Mouse (Mus musculus): ENCODE data around the gene Tmem170. TPM values are rescaled to one million over a fixed set of nuclear protein-coding genes. Genes with fewer than 3 reads are reported as not detected.

Gene Tmem170
- polyA plus RNA-seq, 1 experiment, result 6.9 TPM

DNA sequence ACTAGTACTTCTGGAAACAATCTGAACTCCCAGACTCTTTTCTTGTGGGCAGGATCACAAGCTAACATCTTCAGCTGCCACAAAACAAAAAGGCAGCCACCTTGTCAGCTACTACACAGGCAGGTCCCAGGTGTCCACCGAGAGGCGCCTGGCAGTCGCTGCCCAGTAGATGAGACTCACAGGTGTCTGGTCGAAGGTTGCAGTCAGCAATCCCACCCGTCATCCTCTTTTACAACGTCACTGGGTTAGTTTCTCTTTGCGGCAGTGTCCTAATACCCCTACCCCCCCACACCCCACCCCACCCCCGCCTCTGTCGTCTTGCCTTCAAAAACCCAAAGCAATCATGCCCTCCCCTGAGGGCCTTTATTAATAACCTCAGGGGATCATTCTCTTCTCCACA is 792 bp downstream of the Tmem170 start:
- peak; percentile 37 for DNase-seq
- Histone ChIP-seq H3K27ac (ENCODE audit: insufficient read depth, low read depth, low read length) (peak overlapping the region; percentile 72; the same call in 1 of the 2 replicates), H3K27me3 (replicated peaks; ENCODE audit: control insufficient read depth, insufficient read depth, low read length) (no peaks in the 10 kb centered on the region), H3K4me1 (ENCODE audit: control insufficient read depth, insufficient read depth, low read length) (no peaks in the 10 kb centered on the region; the same call in 1 of the 2 replicates), H3K36me3 (ENCODE audit: control insufficient read depth, insufficient read depth, low read length) (no peaks in the 10 kb centered on the region), H3K4me3 (ENCODE audit: insufficient read depth, low read depth, low read length) (peak overlapping the region; percentile 67)
- 3% methylated on average over 9 of the region's 9 CpGs for WGBS
- TF ChIP-seq POLR2A (IDR thresholded peaks at IDR 0.05; ENCODE audit: low read depth, low read length), result no peak
- TF ChIP-seq CTCF (conservative IDR thresholded peaks at IDR 0.05; ENCODE audit: insufficient read depth, insufficient read length, low read depth, low read length), result no peak

DNA sequence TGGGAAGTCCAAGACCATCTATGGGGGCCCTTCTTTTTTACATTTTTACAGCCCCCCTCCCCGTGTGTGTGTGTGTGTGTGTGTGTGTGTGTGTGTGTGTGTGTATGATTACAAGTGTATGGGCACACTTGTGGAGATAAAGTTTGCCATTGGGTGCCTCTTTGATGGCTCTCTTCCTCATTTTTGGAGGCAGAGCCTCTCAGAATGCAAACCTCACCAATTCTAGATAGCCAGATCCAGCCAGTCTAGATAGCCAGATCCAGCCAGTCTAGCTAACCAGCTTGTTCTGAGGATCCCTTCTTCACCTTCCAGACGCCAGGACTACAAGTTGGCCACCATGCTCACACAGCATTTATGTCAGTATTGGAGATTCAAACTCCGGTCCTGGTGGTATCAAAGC is 5.3 kb downstream of the Tmem170 start:
- no peak overlapping the region for H3K27ac ChIP-seq (ENCODE audit: insufficient read depth, low read depth, low read length)
- no peaks in the 10 kb centered on the region; the same call in 1 of the 2 replicates for H3K4me1 ChIP-seq (ENCODE audit: control insufficient read depth, insufficient read depth, low read length)
- no peak overlapping the region for H3K4me3 ChIP-seq (ENCODE audit: insufficient read depth, low read depth, low read length)
- no peak for DNase-seq
- no peaks in the 10 kb centered on the region for H3K27me3 ChIP-seq (replicated peaks; ENCODE audit: control insufficient read depth, insufficient read depth, low read length)
- TF ChIP-seq POLR2A (IDR thresholded peaks at IDR 0.05; ENCODE audit: low read depth, low read length) (no peak), CTCF (conservative IDR thresholded peaks at IDR 0.05; ENCODE audit: insufficient read depth, insufficient read length, low read depth, low read length) (no peak)
- WGBS, result 76% methylated on average over 3 of the region's 3 CpGs
- H3K36me3 ChIP-seq (ENCODE audit: control insufficient read depth, insufficient read depth, low read length), result no peaks in the 10 kb centered on the region

DNA sequence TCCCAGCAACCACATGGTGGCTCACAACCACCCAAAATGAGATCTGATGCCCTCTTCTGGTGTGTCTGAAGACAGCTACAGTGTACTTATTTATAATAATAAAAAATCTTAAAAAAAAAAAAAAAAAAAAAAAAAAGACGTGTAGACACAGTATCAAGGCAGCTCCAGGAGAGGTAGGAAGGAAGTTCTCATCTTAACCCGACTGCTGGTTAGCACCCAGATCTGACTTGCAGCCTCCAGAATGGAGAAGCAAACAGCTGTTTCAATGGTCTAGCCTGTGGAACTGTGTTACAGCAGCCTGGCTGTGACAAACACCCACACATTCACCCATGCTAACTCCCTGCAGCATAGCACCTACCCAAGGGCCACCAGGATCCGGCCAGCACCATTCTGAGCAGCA is 6.2 kb downstream of the Tmem170 start:
- peaks cover 3% of the 10 kb centered on the region; the same call in 1 of the 2 replicates for H3K4me1 ChIP-seq (ENCODE audit: control insufficient read depth, insufficient read depth, low read length)
- 89% methylated on average over 3 of the region's 3 CpGs for WGBS
- no peak overlapping the region for H3K27ac ChIP-seq (ENCODE audit: insufficient read depth, low read depth, low read length)
- no peak for DNase-seq
- no peak overlapping the region for H3K4me3 ChIP-seq (ENCODE audit: insufficient read depth, low read depth, low read length)
- TF ChIP-seq CTCF (conservative IDR thresholded peaks at IDR 0.05; ENCODE audit: insufficient read depth, insufficient read length, low read depth, low read length) (no peak), POLR2A (IDR thresholded peaks at IDR 0.05; ENCODE audit: low read depth, low read length) (no peak)
- no peaks in the 10 kb centered on the region for H3K36me3 ChIP-seq (ENCODE audit: control insufficient read depth, insufficient read depth, low read length)
- H3K27me3 ChIP-seq (replicated peaks; ENCODE audit: control insufficient read depth, insufficient read depth, low read length), result no peaks in the 10 kb centered on the region

DNA sequence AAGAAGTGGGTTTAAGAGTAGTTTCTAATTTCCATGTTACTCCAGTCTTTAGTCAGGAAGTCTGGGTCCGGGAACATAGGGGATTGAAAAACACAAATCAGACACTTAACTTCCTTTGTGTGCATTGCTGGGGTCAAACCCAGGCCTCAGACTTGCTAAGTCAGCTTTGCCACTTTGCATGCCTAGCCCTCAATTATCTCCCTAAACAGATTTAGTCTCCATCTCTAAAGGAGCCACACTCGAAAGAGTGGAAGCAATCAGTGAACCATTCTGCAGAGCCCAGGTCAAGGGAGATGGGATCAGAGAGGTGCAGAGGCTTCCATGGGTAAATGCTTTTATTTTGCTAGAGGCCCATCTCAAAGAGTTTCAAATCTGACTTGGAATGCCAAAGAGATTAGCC is 7.9 kb downstream of the Tmem170 start:
- no peaks in the 10 kb centered on the region for H3K27me3 ChIP-seq (replicated peaks; ENCODE audit: control insufficient read depth, insufficient read depth, low read length)
- no peak for DNase-seq
- H3K4me1 ChIP-seq (ENCODE audit: control insufficient read depth, insufficient read depth, low read length), result peaks cover 3% of the 10 kb centered on the region; the same call in 1 of the 2 replicates
- H3K36me3 ChIP-seq (ENCODE audit: control insufficient read depth, insufficient read depth, low read length), result no peaks in the 10 kb centered on the region
- no peak overlapping the region for H3K4me3 ChIP-seq (ENCODE audit: insufficient read depth, low read depth, low read length)
- no peak for TF ChIP-seq CTCF (conservative IDR thresholded peaks at IDR 0.05; ENCODE audit: insufficient read depth, insufficient read length, low read depth, low read length)
- TF ChIP-seq POLR2A (IDR thresholded peaks at IDR 0.05; ENCODE audit: low read depth, low read length), result no peak
- no peak overlapping the region for H3K27ac ChIP-seq (ENCODE audit: insufficient read depth, low read depth, low read length)
- WGBS, result 56% methylated on average over 2 of the region's 2 CpGs

DNA sequence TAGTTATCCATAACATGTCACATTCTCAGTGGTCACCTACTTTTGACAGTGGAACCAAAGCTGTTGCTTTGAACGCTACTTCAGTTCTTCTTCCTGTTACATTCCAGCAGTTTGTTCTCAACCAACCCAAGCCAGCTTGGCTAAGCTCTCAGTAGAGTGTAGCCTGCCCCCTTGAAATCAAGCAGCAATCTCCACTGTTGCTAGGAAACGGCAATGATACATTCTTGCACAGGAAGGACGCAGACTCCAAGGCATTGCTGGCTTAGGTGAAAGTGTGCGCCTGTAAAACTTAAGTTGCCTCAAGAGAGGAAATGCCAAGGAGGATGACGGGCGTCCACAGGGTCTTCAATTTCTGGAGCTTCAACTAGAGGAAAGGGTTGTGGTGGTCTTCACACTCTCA is 10.7 kb downstream of the Tmem170 start:
- no peak overlapping the region for H3K27ac ChIP-seq (ENCODE audit: insufficient read depth, low read depth, low read length)
- H3K4me1 ChIP-seq (ENCODE audit: control insufficient read depth, insufficient read depth, low read length), result peaks cover 3% of the 10 kb centered on the region; the same call in 1 of the 2 replicates
- no peak overlapping the region for H3K4me3 ChIP-seq (ENCODE audit: insufficient read depth, low read depth, low read length)
- H3K27me3 ChIP-seq (replicated peaks; ENCODE audit: control insufficient read depth, insufficient read depth, low read length), result no peaks in the 10 kb centered on the region
- TF ChIP-seq POLR2A (IDR thresholded peaks at IDR 0.05; ENCODE audit: low read depth, low read length) (no peak), CTCF (conservative IDR thresholded peaks at IDR 0.05; ENCODE audit: insufficient read depth, insufficient read length, low read depth, low read length) (no peak)
- WGBS, result 54% methylated on average over 6 of the region's 6 CpGs
- no peaks in the 10 kb centered on the region for H3K36me3 ChIP-seq (ENCODE audit: control insufficient read depth, insufficient read depth, low read length)
- DNase-seq, result peak; percentile 44

DNA sequence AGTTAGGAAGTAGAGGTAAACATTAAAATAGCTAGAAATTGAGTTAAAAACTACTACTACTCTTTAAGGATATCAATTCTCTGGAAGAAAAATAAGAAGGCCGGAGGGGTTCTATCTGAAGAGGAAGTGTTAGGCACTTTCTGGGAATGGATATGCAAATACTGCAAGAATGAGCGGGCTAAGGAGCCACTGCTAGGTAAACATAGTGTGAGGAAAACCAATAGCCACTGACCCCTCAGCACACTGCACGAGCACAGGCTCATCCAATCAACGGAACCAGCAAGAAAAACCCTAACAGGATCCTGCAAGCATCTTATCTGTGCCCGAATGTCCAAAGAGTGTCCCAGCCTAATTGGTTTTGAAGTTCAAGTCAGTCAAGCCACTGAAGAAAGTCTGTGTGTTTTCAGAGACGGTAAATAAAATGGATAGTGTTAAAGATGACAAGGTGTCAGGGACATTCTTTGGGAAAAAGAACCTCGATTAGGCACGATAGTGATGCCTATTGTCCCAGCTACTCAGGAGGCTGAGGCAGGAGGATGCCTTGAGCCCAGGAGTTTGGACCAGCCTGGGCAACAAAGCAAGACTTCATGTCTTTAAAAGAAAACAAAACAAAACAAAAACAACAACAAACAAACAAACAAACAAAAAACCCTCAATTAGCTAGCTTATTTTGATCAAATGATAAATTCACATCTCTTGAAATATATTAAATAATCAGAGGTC is 11.3 kb downstream of the Tmem170 start:
- no peak overlapping the region for H3K4me3 ChIP-seq (ENCODE audit: insufficient read depth, low read depth, low read length)
- 90% methylated on average over 8 of the region's 8 CpGs for WGBS
- no peak for TF ChIP-seq POLR2A (IDR thresholded peaks at IDR 0.05; ENCODE audit: low read depth, low read length)
- no peak for TF ChIP-seq CTCF (conservative IDR thresholded peaks at IDR 0.05; ENCODE audit: insufficient read depth, insufficient read length, low read depth, low read length)
- peaks cover 3% of the 10 kb centered on the region; the same call in 1 of the 2 replicates for H3K4me1 ChIP-seq (ENCODE audit: control insufficient read depth, insufficient read depth, low read length)
- no peak for DNase-seq
- no peak overlapping the region for H3K27ac ChIP-seq (ENCODE audit: insufficient read depth, low read depth, low read length)
- H3K27me3 ChIP-seq (replicated peaks; ENCODE audit: control insufficient read depth, insufficient read depth, low read length), result no peaks in the 10 kb centered on the region
- no peaks in the 10 kb centered on the region for H3K36me3 ChIP-seq (ENCODE audit: control insufficient read depth, insufficient read depth, low read length)

DNA sequence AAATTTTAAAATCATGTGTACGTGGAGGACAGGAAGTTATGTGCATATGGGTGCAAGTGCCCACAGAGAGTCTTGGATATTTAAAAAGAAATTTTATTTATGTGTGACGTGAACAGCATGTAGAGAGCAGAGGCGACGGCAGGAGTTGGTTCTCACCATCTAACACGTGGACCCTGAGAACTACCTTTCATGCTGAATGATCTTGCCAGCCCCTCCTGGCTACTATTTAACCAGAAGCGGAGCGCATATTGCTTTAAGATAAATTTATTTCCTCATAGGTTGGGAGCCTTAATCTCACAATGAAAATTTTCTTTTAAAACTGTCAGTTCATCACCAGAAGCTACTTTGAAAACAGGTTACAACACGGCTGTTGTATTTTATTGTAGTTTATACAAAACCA is 11.9 kb downstream of the Tmem170 start:
- Histone ChIP-seq H3K27me3 (replicated peaks; ENCODE audit: control insufficient read depth, insufficient read depth, low read length) (no peaks in the 10 kb centered on the region; the same call in 1 of the 2 replicates), H3K36me3 (ENCODE audit: control insufficient read depth, insufficient read depth, low read length) (no peaks in the 10 kb centered on the region), H3K27ac (ENCODE audit: insufficient read depth, low read depth, low read length) (no peak overlapping the region), H3K4me3 (ENCODE audit: insufficient read depth, low read depth, low read length) (no peak overlapping the region), H3K4me1 (ENCODE audit: control insufficient read depth, insufficient read depth, low read length) (peaks cover 3% of the 10 kb centered on the region; the same call in 1 of the 2 replicates)
- DNase-seq, result no peak
- 74% methylated on average over 8 of the region's 8 CpGs for WGBS
- TF ChIP-seq CTCF (conservative IDR thresholded peaks at IDR 0.05; ENCODE audit: insufficient read depth, insufficient read length, low read depth, low read length), result no peak

Data from kidney, adult 2 months (tissue).